Mouse (Mus musculus): ENCODE data around the gene Ptprn2. TPM values are rescaled to one million over a fixed set of nuclear protein-coding genes. Genes with fewer than 3 reads are reported as not detected.

The Ptprn2 gene
- total and polyA plus RNA-seq, 3 experiments = 0.17 TPM; not detected in 2

- no peak overlapping the region for H3K4me3 ChIP-seq (replicated peaks in 1 of 3; ENCODE audit: low read depth in 2 of 3, low read length in 2 of 3, poor library complexity in 1 of 3)
- H3K9ac ChIP-seq (ENCODE audit: insufficient read depth, low read depth) = no peak overlapping the region
- peaks cover 16% of the 10 kb centered on the region for H3K27me3 ChIP-seq (replicated peaks)
- no peak overlapping the region for H3K4me2 ChIP-seq (ENCODE audit: insufficient read depth, low read depth, poor library complexity, severe bottlenecking)
- no peaks in the 10 kb centered on the region for H3K36me3 ChIP-seq (replicated peaks in 1 of 2; ENCODE audit: control insufficient read depth in 1 of 2, insufficient read depth in 1 of 2, low read length in 1 of 2)
- no peak for TF ChIP-seq SMC3 (IDR thresholded peaks at IDR 0.05; ENCODE audit: low read depth, low read length)
- TF ChIP-seq RAD21 (IDR thresholded peaks at IDR 0.05; ENCODE audit: low read depth, low read length) = no peak
- no peak for TF ChIP-seq USF2 (conservative IDR thresholded peaks at IDR 0.05; ENCODE audit: low read depth, low read length)
- no peak for TF ChIP-seq MEF2A (IDR thresholded peaks at IDR 0.05; ENCODE audit: borderline replicate concordance, low read depth, low read length)
- no peak for TF ChIP-seq CHD1 (IDR thresholded peaks at IDR 0.05; ENCODE audit: low read depth, low read length)
- no peak for TF ChIP-seq MAFK (IDR thresholded peaks at IDR 0.05; ENCODE audit: insufficient replicate concordance, low read length)
- no peak for TF ChIP-seq MAX (IDR thresholded peaks at IDR 0.05; ENCODE audit: low read length)
- no peak for TF ChIP-seq ETS1 (conservative IDR thresholded peaks at IDR 0.05; ENCODE audit: low read depth, low read length)
- TF ChIP-seq NRF1 (IDR thresholded peaks at IDR 0.05; ENCODE audit: low read depth, low read length) = no peak
- TF ChIP-seq JUND (conservative IDR thresholded peaks at IDR 0.05; ENCODE audit: low read depth, low read length) = no peak
- TF ChIP-seq POLR2AphosphoS2 (IDR thresholded peaks at IDR 0.05; ENCODE audit: low read depth, low read length) = no peak
- TF ChIP-seq PAX5 (IDR thresholded peaks at IDR 0.05; ENCODE audit: low read length) = no peak
- H3K4me1 ChIP-seq (ENCODE audit: control insufficient read depth in 1 of 2, insufficient read depth in 2 of 2) = no peaks in the 10 kb centered on the region
- H3K27ac ChIP-seq (ENCODE audit: insufficient read depth, low read depth) = no peak overlapping the region
- in situ Hi-C loops (cut with MboI; ENCODE audit: low pct_ligation_motif_present, low pct_unique_long_range_greater_than_20kb, low sequenced_read_pairs) (no loop called here), dilution Hi-C loops (cut with MboI; ENCODE audit: extremely low pct_ligation_motif_present, extremely low pct_unique_long_range_greater_than_20kb, low sequenced_read_pairs) (no loop called here)
- H3K79me2 ChIP-seq (replicated peaks; ENCODE audit: control insufficient read depth, extremely low read depth, insufficient read depth, poor library complexity, severe bottlenecking) = no peaks in the 10 kb centered on the region
- no peak for DNase-seq (ENCODE audit: extremely low read depth)
- H3K9me3 ChIP-seq (replicated peaks; ENCODE audit: low read length) = no peaks in the 10 kb centered on the region
These were observed 750.7 kb downstream of the Ptprn2 start for GRCm38 (mm10) chr12:117236020-117236734.

- dilution Hi-C loops (cut with MboI; ENCODE audit: extremely low pct_ligation_motif_present, extremely low pct_unique_long_range_greater_than_20kb, low sequenced_read_pairs) (no loop called here), in situ Hi-C loops (cut with MboI; ENCODE audit: low pct_ligation_motif_present, low pct_unique_long_range_greater_than_20kb, low sequenced_read_pairs) (no loop called here)
- TF ChIP-seq EP300 (IDR thresholded peaks at IDR 0.05; ENCODE audit: low read length) = no peak
- no peak for TF ChIP-seq E2F4 (IDR thresholded peaks at IDR 0.05; ENCODE audit: insufficient replicate concordance, low read depth, low read length)
- no peak for TF ChIP-seq MXI1 (IDR thresholded peaks at IDR 0.05; ENCODE audit: low read depth, low read length)
- no peak for TF ChIP-seq POLR2A (IDR thresholded peaks at IDR 0.05; ENCODE audit: low read depth, low read length)
- no peak for TF ChIP-seq RAD21 (IDR thresholded peaks at IDR 0.05; ENCODE audit: low read depth, low read length)
- no peak for TF ChIP-seq USF1 (IDR thresholded peaks at IDR 0.05; ENCODE audit: low read depth, low read length)
- TF ChIP-seq NELFE (IDR thresholded peaks at IDR 0.05; ENCODE audit: low read depth, low read length) = no peak
- TF ChIP-seq HCFC1 (IDR thresholded peaks at IDR 0.05; ENCODE audit: low read depth, low read length) = no peak
- no peak for TF ChIP-seq TBP (conservative IDR thresholded peaks at IDR 0.05; ENCODE audit: low read depth, low read length)
- no peak for TF ChIP-seq TCF12 (IDR thresholded peaks at IDR 0.05; ENCODE audit: low read depth, low read length)
- no peak for TF ChIP-seq UBTF (IDR thresholded peaks at IDR 0.05; ENCODE audit: low read depth, low read length)
- no peak for TF ChIP-seq CTCF (conservative IDR thresholded peaks at IDR 0.05 in 1 of 2, IDR thresholded peaks at IDR 0.05 in 1 of 2; ENCODE audit: low read depth in 2 of 2, low read length in 2 of 2)
- no peak for TF ChIP-seq SIN3A (IDR thresholded peaks at IDR 0.05; ENCODE audit: low read length)
- no peak for TF ChIP-seq JUN (IDR thresholded peaks at IDR 0.05; ENCODE audit: insufficient read depth, low read depth, low read length)
- TF ChIP-seq PAX5 (IDR thresholded peaks at IDR 0.05; ENCODE audit: low read length) = no peak
- TF ChIP-seq MYC (IDR thresholded peaks at IDR 0.05; ENCODE audit: low read depth, low read length) = no peak
- no peak for TF ChIP-seq IRF4 (IDR thresholded peaks at IDR 0.05; ENCODE audit: low read depth, low read length)
- no peak for TF ChIP-seq MAX (IDR thresholded peaks at IDR 0.05; ENCODE audit: low read length)
- Histone ChIP-seq H3K27me3 (replicated peaks) (peaks cover 16% of the 10 kb centered on the region), H3K9me3 (replicated peaks; ENCODE audit: low read length) (no peaks in the 10 kb centered on the region), H3K4me2 (ENCODE audit: insufficient read depth, low read depth, poor library complexity, severe bottlenecking) (no peak overlapping the region), H3K79me2 (replicated peaks; ENCODE audit: control insufficient read depth, extremely low read depth, insufficient read depth, poor library complexity, severe bottlenecking) (no peaks in the 10 kb centered on the region), H3K36me3 (replicated peaks in 1 of 2; ENCODE audit: control insufficient read depth in 1 of 2, insufficient read depth in 1 of 2, low read length in 1 of 2) (no peaks in the 10 kb centered on the region), H3K27ac (ENCODE audit: insufficient read depth, low read depth) (no peak overlapping the region), H3K9ac (ENCODE audit: insufficient read depth, low read depth) (no peak overlapping the region), H3K4me3 (replicated peaks in 1 of 3; ENCODE audit: low read depth in 2 of 3, low read length in 2 of 3, poor library complexity in 1 of 3) (no peak overlapping the region), H3K4me1 (ENCODE audit: control insufficient read depth in 1 of 2, insufficient read depth in 2 of 2) (no peaks in the 10 kb centered on the region)
- DNase-seq (ENCODE audit: extremely low read depth) = no peak
These were observed 751.5 kb downstream of the Ptprn2 start for GRCm38 (mm10) chr12:117236981-117237380.
